Comparison of ENCODE assay signal across 16 mouse cellular contexts in genomic region chr8:109707921-109708320, GRCm38 (mm10). TPM values are rescaled to one million over a fixed set of nuclear protein-coding genes. Genes with fewer than 3 reads are reported as not detected.
A peak's percentile ranks its signal among the peaks of the same experiment; 100 is the strongest.
DNase-seq lines count a peak whose midpoint lies in the region; ATAC-seq and TF ChIP-seq lines count a peak whose summit lies in the region.
"Had no signal": no experiment of that assay in that cellular context is flagged by ENCODE, and none has a peak within 500 bp of the region (broad histone marks: within the 10 kb centered on the region; RNA-seq: fewer than 3 reads in every experiment).

No protein-coding gene starts in this region.

- no peak overlapping the region for H3K27ac ChIP-seq in forebrain, embryonic 14.5 days (ENCODE audit: low read depth, low read length)
- H3K27ac ChIP-seq in forebrain, embryonic 11.5 days (ENCODE audit: low read depth, low read length) = no peak overlapping the region
- H3K27ac ChIP-seq in hindbrain, embryonic 14.5 days = no peak overlapping the region
- H3K27ac ChIP-seq in cerebellum, adult 2 months (ENCODE audit: insufficient read depth, low read length) = no peak overlapping the region
- H3K27ac ChIP-seq: liver, embryonic 12.5 days; stomach, postnatal 0 days had no signal

- H3K27me3 ChIP-seq in forebrain, embryonic 14.5 days (replicated peaks; ENCODE audit: control insufficient read depth, insufficient read depth, low read length) = 0 out of 2 replicates have a peak, but pooled peaks cover 1% of the 10 kb centered on the region
- peaks cover 2% of the 10 kb centered on the region; the same call in 1 of the 2 replicates for H3K27me3 ChIP-seq in forebrain, embryonic 11.5 days (ENCODE audit: control insufficient read depth, insufficient read depth, low read length)
- no peaks in the 10 kb centered on the region for H3K27me3 ChIP-seq in hindbrain, embryonic 14.5 days (ENCODE audit: control insufficient read depth, insufficient read depth, low read length)
- H3K27me3 ChIP-seq in cerebellum, adult 2 months (ENCODE audit: control insufficient read depth, insufficient read depth, low read length) = no peaks in the 10 kb centered on the region

- peaks cover 56% of the 10 kb centered on the region for H3K36me3 ChIP-seq in forebrain, embryonic 14.5 days (ENCODE audit: control insufficient read depth, insufficient read depth, low read length)
- H3K36me3 ChIP-seq in forebrain, embryonic 11.5 days (ENCODE audit: control insufficient read depth, insufficient read depth, low read length) = peaks cover 12% of the 10 kb centered on the region; the same call in 1 of the 2 replicates
- H3K36me3 ChIP-seq in hindbrain, embryonic 14.5 days (replicated peaks; ENCODE audit: control insufficient read depth, insufficient read depth) = peaks cover 55% of the 10 kb centered on the region

- H3K4me1 ChIP-seq in forebrain, embryonic 14.5 days (ENCODE audit: control insufficient read depth, insufficient read depth, low read length) = peaks cover 19% of the 10 kb centered on the region
- peaks cover 7% of the 10 kb centered on the region for H3K4me1 ChIP-seq in forebrain, embryonic 11.5 days (replicated peaks; ENCODE audit: control insufficient read depth, insufficient read depth, low read length)
- H3K4me1 ChIP-seq in hindbrain, embryonic 14.5 days (replicated peaks; ENCODE audit: control insufficient read depth, insufficient read depth, low read length) = peaks cover 29% of the 10 kb centered on the region
- H3K4me1 ChIP-seq in cerebellum, adult 2 months (ENCODE audit: control insufficient read depth, insufficient read depth, low read length) = no peaks in the 10 kb centered on the region; the same call in 1 of the 2 replicates

- WGBS in forebrain, embryonic 14.5 days = 94% methylated on average over 4 of the region's 4 CpGs
- WGBS in forebrain, embryonic 11.5 days = 92% methylated on average over 4 of the region's 4 CpGs
- WGBS in hindbrain, embryonic 14.5 days = 97% methylated on average over 4 of the region's 4 CpGs
- WGBS in cerebellum, adult 2 months = 95% methylated on average over 4 of the region's 4 CpGs

- no peak for DNase-seq in forebrain, embryonic 14.5 days (ENCODE audit: low spot score)
- DNase-seq in forebrain, embryonic 11.5 days (ENCODE audit: low spot score) = no peak
- DNase-seq in CD4-positive helper T cell, adult 2 months (ENCODE audit: low read depth, low spot score) = peak; percentile 77
- DNase-seq in hindbrain, embryonic 14.5 days (ENCODE audit: low spot score) = no peak
- DNase-seq in thymus, postnatal 0 days (ENCODE audit: low spot score) = peak; percentile 72
- DNase-seq in cerebellum, adult 2 months = no peak
- no peak for DNase-seq in urinary bladder, postnatal 14 days (ENCODE audit: low spot score)
- no peak for DNase-seq in urinary bladder, postnatal 10 days (ENCODE audit: low spot score)
- DNase-seq: B cell, adult 2 months; heart, adult 11 months; kidney, postnatal 10 days; layer of hippocampus, adult 9-11 months; right cerebral cortex, adult 18-20 months had no signal

- H3K9ac ChIP-seq in forebrain, embryonic 14.5 days (ENCODE audit: low read length) = no peak overlapping the region
- no peak overlapping the region for H3K9ac ChIP-seq in forebrain, embryonic 11.5 days (ENCODE audit: low read length)
- H3K9ac ChIP-seq in hindbrain, embryonic 14.5 days = 0 out of 2 replicates have a peak overlapping the region, but pooled peaks have one; percentile 8
- H3K9ac ChIP-seq: liver, embryonic 12.5 days had no signal

- TF ChIP-seq CTCF in cerebellum, adult 2 months (IDR thresholded peaks at IDR 0.05; ENCODE audit: borderline replicate concordance, insufficient read depth, low read depth, low read length) = no peak

- H3K4me3 ChIP-seq in forebrain, embryonic 14.5 days (ENCODE audit: low read depth, low read length) = no peak overlapping the region
- no peak overlapping the region for H3K4me3 ChIP-seq in forebrain, embryonic 11.5 days (ENCODE audit: low read depth, low read length)
- 0 out of 2 replicates have a peak overlapping the region, but pooled peaks have one; percentile 94 for H3K4me3 ChIP-seq in hindbrain, embryonic 14.5 days (replicated peaks; ENCODE audit: low read length)
- no peak overlapping the region for H3K4me3 ChIP-seq in cerebellum, adult 2 months (replicated peaks; ENCODE audit: insufficient read depth, low read depth, low read length)

- H3K9me3 ChIP-seq in forebrain, embryonic 14.5 days (replicated peaks; ENCODE audit: control insufficient read depth, low read length) = no peaks in the 10 kb centered on the region
- no peaks in the 10 kb centered on the region for H3K9me3 ChIP-seq in forebrain, embryonic 11.5 days (ENCODE audit: control insufficient read depth, low read length)
- no peaks in the 10 kb centered on the region for H3K9me3 ChIP-seq in hindbrain, embryonic 14.5 days (ENCODE audit: control insufficient read depth, low read length)
- H3K9me3 ChIP-seq: liver, embryonic 12.5 days had no signal

- peak overlapping the region; percentile 64; the same call in 1 of the 2 replicates for H3K4me2 ChIP-seq in forebrain, embryonic 14.5 days (ENCODE audit: low read length)
- H3K4me2 ChIP-seq in forebrain, embryonic 11.5 days (ENCODE audit: low read depth, low read length, severe bottlenecking) = no peak overlapping the region
- H3K4me2 ChIP-seq in hindbrain, embryonic 14.5 days (replicated peaks) = peak overlapping the region; percentile 76

- ATAC-seq in forebrain, embryonic 14.5 days = no peak
- ATAC-seq in forebrain, embryonic 11.5 days (replicated peaks; ENCODE audit: low FRiP score) = no peak
- no peak for ATAC-seq in hindbrain, embryonic 14.5 days (ENCODE audit: low FRiP score)
- ATAC-seq: intestine, embryonic 16.5 days; liver, embryonic 12.5 days had no signal

- TF ChIP-seq POLR2A in cerebellum, adult 2 months (IDR thresholded peaks at IDR 0.05; ENCODE audit: borderline replicate concordance, insufficient read depth, low read length) = no peak

RNA-seq across cellular contexts. Expression of gene Zfp821, which starts 2.6 kb away (rescaled TPM):
- 73.9 and 76.2 TPM in 2 replicates for polyA plus RNA-seq in forebrain, embryonic 14.5 days (2014; fragmentation: Nextera tagmentation; extraction: Ambion mirVana)
- polyA plus RNA-seq in forebrain, embryonic 11.5 days (2014; fragmentation: Nextera tagmentation; extraction: Ambion mirVana) = 50.2 and 56.1 TPM in 2 replicates
- 71.4 and 75.8 TPM in 2 replicates for polyA plus RNA-seq in hindbrain, embryonic 14.5 days (2014; fragmentation: Nextera tagmentation; extraction: Ambion mirVana)
- polyA plus RNA-seq in thymus, postnatal 0 days (2015; fragmentation: Nextera tagmentation; extraction: Ambion mirVana) = 12.8 and 13.5 TPM in 2 replicates
- 30.9 and 32.0 TPM in 2 replicates for polyA plus RNA-seq in cerebellum, adult 2 months (2012; rRNA removed)

RNA-seq across cellular contexts. Expression of gene Ist1, which starts 14.9 kb away (rescaled TPM):
- polyA plus RNA-seq in forebrain, embryonic 14.5 days (2014; fragmentation: Nextera tagmentation; extraction: Ambion mirVana) = 172 and 187 TPM in 2 replicates
- polyA plus RNA-seq in forebrain, embryonic 11.5 days (2014; fragmentation: Nextera tagmentation; extraction: Ambion mirVana) = 172 and 186 TPM in 2 replicates
- polyA plus RNA-seq in hindbrain, embryonic 14.5 days (2014; fragmentation: Nextera tagmentation; extraction: Ambion mirVana) = 154 and 164 TPM in 2 replicates
- 113 TPM in 2 replicates for polyA plus RNA-seq in thymus, postnatal 0 days (2015; fragmentation: Nextera tagmentation; extraction: Ambion mirVana)
- polyA plus RNA-seq in cerebellum, adult 2 months (2012; rRNA removed) = 88.2 and 90.7 TPM in 2 replicates

RNA-seq across cellular contexts. Expression of gene Atxn1l, which starts 29.6 kb away (rescaled TPM):
- polyA plus RNA-seq in forebrain, embryonic 14.5 days (2014; fragmentation: Nextera tagmentation; extraction: Ambion mirVana) = 3.4 and 3.8 TPM in 2 replicates
- polyA plus RNA-seq in forebrain, embryonic 11.5 days (2014; fragmentation: Nextera tagmentation; extraction: Ambion mirVana) = 8.3 and 8.6 TPM in 2 replicates
- 4.6 TPM in 2 replicates for polyA plus RNA-seq in hindbrain, embryonic 14.5 days (2014; fragmentation: Nextera tagmentation; extraction: Ambion mirVana)
- polyA plus RNA-seq in thymus, postnatal 0 days (2015; fragmentation: Nextera tagmentation; extraction: Ambion mirVana) = 4.0 and 4.5 TPM in 2 replicates
- 14.6 and 16.0 TPM in 2 replicates for polyA plus RNA-seq in cerebellum, adult 2 months (2012; rRNA removed)

Comparison
In these comparisons a context has a peak if more than half of its experiments do, and no peak if none do; other contexts are left out.
1. DNase-seq: peak in CD4-positive helper T cell, adult 2 months (single experiment) and thymus, postnatal 0 days (single experiment); none in forebrain, embryonic 14.5 days (single experiment), forebrain, embryonic 11.5 days (single experiment), hindbrain, embryonic 14.5 days (single experiment), cerebellum, adult 2 months (0 of 2), urinary bladder, postnatal 14 days (single experiment) and urinary bladder, postnatal 10 days (single experiment).